Mouse (Mus musculus) ES-Bruce4 (cell line): ENCODE data around the gene Pea15a. TPM values are rescaled to one million over a fixed set of nuclear protein-coding genes. Genes with fewer than 3 reads are reported as not detected.

Experiments used
- H3K27ac ChIP-seq: 2 replicates; pipeline ENCODE4 v1.5.1; 2012; ENCODE audit warnings: low read length, inconsistent platforms; ENCODE audit not compliant: insufficient read depth
- H3K27me3 ChIP-seq: 2 replicates; pipeline ENCODE4 v1.6.1; 2012; ENCODE audit warnings: mild to moderate bottlenecking, low read length, inconsistent platforms; ENCODE audit not compliant: control insufficient read depth, poor library complexity, insufficient read depth, severe bottlenecking
- H3K36me3 ChIP-seq: 2 replicates; pipeline ENCODE4 v1.6.1; 2012; ENCODE audit warnings: inconsistent platforms, mild to moderate bottlenecking, low read length, moderate library complexity; ENCODE audit not compliant: control insufficient read depth, poor library complexity, insufficient read depth, severe bottlenecking
- H3K4me1 ChIP-seq: one replicate; pipeline ENCODE4 v1.8.1; 2011; ENCODE audit warnings: low read length; ENCODE audit not compliant: control insufficient read depth, insufficient read depth
- H3K4me3 ChIP-seq: 2 replicates; pipeline ENCODE4 v1.5.1; 2011; ENCODE audit warnings: low read depth, mild to moderate bottlenecking, low read length
- H3K9ac ChIP-seq: 2 replicates; pipeline ENCODE4 v1.6.1; 2012; ENCODE audit warnings: low read depth, mild to moderate bottlenecking, inconsistent platforms; ENCODE audit not compliant: poor library complexity, severe bottlenecking
- H3K9me3 ChIP-seq: replicated peaks from 2 replicates; pipeline ENCODE4 v1.6.1; 2012; ENCODE audit warnings: mild to moderate bottlenecking, low read length, inconsistent platforms; ENCODE audit not compliant: control insufficient read depth, poor library complexity, insufficient read depth, severe bottlenecking
- CTCF ChIP-seq: IDR thresholded peaks from one replicate; pipeline ENCODE4 v1.8.1; 2011; ENCODE audit warnings: low read depth, low read length
- EP300 ChIP-seq: IDR thresholded peaks from 2 replicates; pipeline ENCODE4 v1.6.1; 2011; ENCODE audit warnings: low read depth, low read length; ENCODE audit not compliant: insufficient read depth
- POLR2A ChIP-seq: IDR thresholded peaks from one replicate; pipeline ENCODE4 v1.8.1; 2011; ENCODE audit warnings: low read length; ENCODE audit not compliant: insufficient read depth
- polyA plus RNA-seq: library from polyadenylated mRNA; stranded (reverse); fragments of >200 nt; gene quantifications from 2 replicates; pipeline ENCODE4 v1.2.4, GENCODE M21; 2011; ENCODE audit warnings: low read depth; ENCODE audit not compliant: missing spikeins, insufficient read depth, insufficient read length

Gene Pea15a
- polyA plus RNA-seq, 1 experiment: 62.6 TPM

GRCm38 (mm10) chr1:172179102-172179501 lies 27.5 kb downstream of the Pea15a start:
- Histone ChIP-seq H3K27me3 (no peaks in the 10 kb centered on the region), H3K9ac (no peak overlapping the region), H3K36me3 (peaks cover 42% of the 10 kb centered on the region), H3K9me3 (no peaks in the 10 kb centered on the region), H3K27ac (no peak overlapping the region), H3K4me3 (no peak overlapping the region), H3K4me1 (no peaks in the 10 kb centered on the region)
- no peak for TF ChIP-seq EP300
- no peak for TF ChIP-seq POLR2A
- no peak for TF ChIP-seq CTCF

GRCm38 (mm10) chr1:172177791-172178190 lies 28.8 kb downstream of the Pea15a start:
- Histone ChIP-seq H3K9me3 (no peaks in the 10 kb centered on the region), H3K27me3 (no peaks in the 10 kb centered on the region), H3K27ac (no peak overlapping the region), H3K4me1 (no peaks in the 10 kb centered on the region), H3K9ac (no peak overlapping the region), H3K36me3 (peaks cover 53% of the 10 kb centered on the region), H3K4me3 (no peak overlapping the region)
- TF ChIP-seq POLR2A (no peak), EP300 (no peak), CTCF (no peak)

GRCm38 (mm10) chr1:172173181-172173580 lies 33.4 kb downstream of the Pea15a start:
- TF ChIP-seq POLR2A (no peak), CTCF (no peak), EP300 (no peak)
- H3K4me3 ChIP-seq: no peak overlapping the region
- H3K4me1 ChIP-seq: no peaks in the 10 kb centered on the region
- H3K9me3 ChIP-seq: no peaks in the 10 kb centered on the region
- no peak overlapping the region for H3K9ac ChIP-seq
- no peak overlapping the region for H3K27ac ChIP-seq
- H3K27me3 ChIP-seq: no peaks in the 10 kb centered on the region
- peaks cover 59% of the 10 kb centered on the region for H3K36me3 ChIP-seq

GRCm38 (mm10) chr1:172172381-172172780 lies 34.2 kb downstream of the Pea15a start:
- TF ChIP-seq CTCF (no peak), POLR2A (no peak), EP300 (no peak)
- H3K9me3 ChIP-seq: no peaks in the 10 kb centered on the region
- H3K9ac ChIP-seq: no peak overlapping the region
- peaks cover 56% of the 10 kb centered on the region for H3K36me3 ChIP-seq
- no peak overlapping the region for H3K27ac ChIP-seq
- H3K4me1 ChIP-seq: no peaks in the 10 kb centered on the region
- no peaks in the 10 kb centered on the region for H3K27me3 ChIP-seq
- no peak overlapping the region for H3K4me3 ChIP-seq

GRCm38 (mm10) chr1:172169809-172170208 lies 36.8 kb downstream of the Pea15a start:
- Histone ChIP-seq H3K9me3 (no peaks in the 10 kb centered on the region), H3K27me3 (no peaks in the 10 kb centered on the region), H3K4me1 (no peaks in the 10 kb centered on the region), H3K9ac (no peak overlapping the region), H3K36me3 (peaks cover 57% of the 10 kb centered on the region), H3K27ac (no peak overlapping the region), H3K4me3 (no peak overlapping the region)
- TF ChIP-seq POLR2A (no peak), CTCF (no peak), EP300 (no peak)

- Histone ChIP-seq H3K27ac (no peak overlapping the region), H3K4me1 (no peaks in the 10 kb centered on the region), H3K9ac (no peak overlapping the region), H3K27me3 (no peaks in the 10 kb centered on the region), H3K4me3 (no peak overlapping the region), H3K9me3 (no peaks in the 10 kb centered on the region), H3K36me3 (peaks cover 42% of the 10 kb centered on the region)
- TF ChIP-seq POLR2A (no peak), CTCF (no peak), EP300 (no peak)
These were observed 38.7 kb downstream of the Pea15a start for GRCm38 (mm10) chr1:172167911-172168310.
